Mouse (Mus musculus) spleen, adult 2 months (tissue): ENCODE data around the gene Ctsc.

Source experiments
- CTCF ChIP-seq: fragments of 200-500 bp; IDR thresholded peaks from 2 replicates; pipeline ENCODE4 v1.5.1; 2011; ENCODE audit warnings: mild to moderate bottlenecking, inconsistent platforms; ENCODE audit not compliant: insufficient read depth, insufficient read length, insufficient replicate concordance; ENCODE audit errors: extremely low read depth
- POLR2A ChIP-seq: fragments of 200-500 bp; IDR thresholded peaks from 2 replicates; pipeline ENCODE4 v1.6.1; 2011; ENCODE audit warnings: low read depth, low read length, inconsistent platforms

DNA sequence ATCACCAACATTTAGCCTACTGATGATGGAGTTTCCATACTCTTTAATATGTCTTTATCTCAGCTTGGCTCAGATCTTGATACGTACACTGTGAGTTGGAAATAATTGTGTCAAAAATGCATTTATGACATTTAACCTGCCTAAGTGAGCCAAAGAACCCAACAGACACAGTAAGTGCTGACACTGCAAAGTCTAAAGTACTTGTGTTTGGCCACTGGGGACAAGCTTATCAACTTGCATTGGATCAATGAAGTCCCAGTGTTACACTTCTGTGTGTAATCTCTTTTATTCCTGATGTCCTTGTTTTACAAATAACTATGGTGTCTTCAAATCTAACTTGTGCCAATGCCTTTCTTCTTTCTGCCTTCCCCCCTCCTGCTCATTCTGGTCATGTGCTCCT lies 18.1 kb downstream of the Ctsc start:
- TF ChIP-seq CTCF (no peak), POLR2A (no peak)
